Mouse (Mus musculus) heart, adult 2 months (tissue): ENCODE measurements around the gene Tas2r143. TPM values are rescaled to one million over a fixed set of nuclear protein-coding genes. Genes with fewer than 3 reads are reported as not detected.

ENCODE experiments used
- DNase-seq, 2 experiments: peaks; one replicate each; pipeline ENCODE4 v3.0.0; 2021
- H3K27ac ChIP-seq: fragments of 200-600 bp; 2 replicates; pipeline ENCODE4 v1.8.1; 2022
- H3K27me3 ChIP-seq: fragments of 200-500 bp; 2 replicates; pipeline ENCODE4 v1.6.1; 2012; ENCODE audit warnings: mild to moderate bottlenecking, low read length, inconsistent platforms, mixed read lengths; ENCODE audit not compliant: control insufficient read depth, insufficient read depth
- H3K36me3 ChIP-seq: fragments of 200-500 bp; 2 replicates; pipeline ENCODE4 v1.6.1; 2012; ENCODE audit warnings: low read length, inconsistent platforms; ENCODE audit not compliant: control insufficient read depth, insufficient read depth
- H3K4me1 ChIP-seq: fragments of 200-500 bp; 2 replicates; pipeline ENCODE4 v1.6.1; 2011; ENCODE audit warnings: low read length; ENCODE audit not compliant: control insufficient read depth, insufficient read depth
- H3K4me3 ChIP-seq: fragments of 200-600 bp; 2 replicates; pipeline ENCODE4 v1.8.1; 2022
- H3K79me2 ChIP-seq: fragments of 200-500 bp; replicated peaks from 2 replicates; pipeline ENCODE4 v1.6.1; 2012; ENCODE audit warnings: mild to moderate bottlenecking, inconsistent platforms, low read length, moderate library complexity, mixed read lengths; ENCODE audit not compliant: control insufficient read depth, insufficient read depth
- H3K9ac ChIP-seq: fragments of 200-500 bp; 2 replicates; pipeline ENCODE4 v1.6.1; 2012; ENCODE audit warnings: low read depth, mild to moderate bottlenecking, control low read depth, inconsistent platforms, low read length, mixed read lengths
- CTCF ChIP-seq: fragments of 200-600 bp; IDR thresholded peaks from 2 replicates; pipeline ENCODE4 v1.8.1; 2022; ENCODE audit warnings: antibody characterized with exemption, mild to moderate bottlenecking, moderate library complexity
- EP300 ChIP-seq: fragments of 200-500 bp; IDR thresholded peaks from 2 replicates; pipeline ENCODE4 v1.6.1; 2011; ENCODE audit warnings: low read depth, low read length, control low read depth; ENCODE audit not compliant: insufficient read depth
- POLR2A ChIP-seq: fragments of 200-500 bp; IDR thresholded peaks from 2 replicates; pipeline ENCODE4 v1.6.1; 2011; ENCODE audit warnings: mild to moderate bottlenecking, low read depth, low read length, control low read depth; ENCODE audit not compliant: insufficient read depth
- WGBS: fragments of 180-500 bp; shearing (Covaris S2); methylation state at CpG from one replicate; pipeline ENCODE4 v1.1.7; 2018; 5-methylcytosine and 5-hydroxymethylcytosine counted together
- intact Hi-C: fragments of 180-260 bp; cut with DNase I; formaldehyde crosslinking; loops from one replicate; pipeline ENCODE4 v1.15.1; 2025
- polyA plus RNA-seq: library from polyadenylated mRNA; depleted of rRNA; stranded (reverse); fragments of >200 nt; gene quantifications from 2 replicates; pipeline ENCODE4 v1.2.3, GENCODE M21; 2012; rRNA removed
- total RNA-seq, 2 experiments: library from RNA; stranded (reverse); gene quantifications; 2 replicates each; pipeline ENCODE4 v1.2.3; 2021

Gene Tas2r143
- total and polyA plus RNA-seq, 3 experiments, result 0.29 TPM; not detected in 2

GRCm38 (mm10) chr6:42435490-42435889 is 35.5 kb downstream of the Tas2r143 start:
- intact Hi-C loops, result no loop called here
- 85% methylated on average over 2 of the region's 2 CpGs for WGBS

DNA sequence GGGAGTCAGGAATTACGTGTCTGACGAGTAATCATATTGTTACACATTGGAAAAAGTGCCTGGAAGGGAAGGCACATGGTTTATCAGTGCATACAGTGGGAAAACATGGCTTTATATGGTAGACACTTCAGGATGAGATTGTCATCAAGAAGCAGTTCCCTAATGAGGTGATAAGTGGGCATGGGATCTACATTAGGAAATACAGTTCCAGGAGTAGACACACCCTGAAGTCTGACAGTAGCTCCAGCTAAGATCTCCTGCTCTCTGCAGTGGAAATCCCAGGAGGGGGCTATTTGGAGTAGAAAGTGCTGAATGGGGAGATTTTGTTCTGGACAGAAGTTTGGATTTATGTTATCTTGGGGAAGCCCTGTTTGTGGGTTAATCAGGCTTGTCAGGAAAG is 41.4 kb downstream of the Tas2r143 start:
- H3K79me2 ChIP-seq, result no peaks in the 10 kb centered on the region
- H3K36me3 ChIP-seq, result no peaks in the 10 kb centered on the region
- H3K27me3 ChIP-seq, result no peaks in the 10 kb centered on the region
- DNase-seq, result no peak
- no peaks in the 10 kb centered on the region for H3K4me1 ChIP-seq
- TF ChIP-seq POLR2A (no peak), CTCF (no peak), EP300 (no peak)
- no peak overlapping the region for H3K9ac ChIP-seq
- WGBS, result 29% methylated on average over 2 of the region's 2 CpGs
- no peak overlapping the region for H3K4me3 ChIP-seq
- intact Hi-C loops, result no loop called here
- H3K27ac ChIP-seq, result no peak overlapping the region

More at GRCm38 (mm10) chr6:42435490-42435889, 35.5 kb downstream of the Tas2r143 start:
- Histone ChIP-seq H3K9ac (no peak overlapping the region), H3K79me2 (no peaks in the 10 kb centered on the region), H3K27me3 (no peaks in the 10 kb centered on the region), H3K4me3 (no peak overlapping the region), H3K27ac (no peak overlapping the region), H3K4me1 (peaks cover 1% of the 10 kb centered on the region; the same call in 1 of the 2 replicates), H3K36me3 (no peaks in the 10 kb centered on the region)
- TF ChIP-seq CTCF, result no peak
- TF ChIP-seq EP300, result no peak
- no peak for TF ChIP-seq POLR2A
- DNase-seq, result no peak

GRCm38 (mm10) chr6:42444491-42444890 is 44.5 kb downstream of the Tas2r143 start:
- Histone ChIP-seq H3K79me2 (no peaks in the 10 kb centered on the region), H3K4me3 (no peak overlapping the region), H3K27me3 (no peaks in the 10 kb centered on the region), H3K4me1 (no peaks in the 10 kb centered on the region), H3K27ac (no peak overlapping the region), H3K9ac (no peak overlapping the region), H3K36me3 (no peaks in the 10 kb centered on the region)
- TF ChIP-seq POLR2A (no peak), CTCF (no peak), EP300 (no peak)
- intact Hi-C loops, result no loop called here
- DNase-seq, result no peak
- WGBS, result 66% methylated on average over 2 of the region's 2 CpGs

DNA sequence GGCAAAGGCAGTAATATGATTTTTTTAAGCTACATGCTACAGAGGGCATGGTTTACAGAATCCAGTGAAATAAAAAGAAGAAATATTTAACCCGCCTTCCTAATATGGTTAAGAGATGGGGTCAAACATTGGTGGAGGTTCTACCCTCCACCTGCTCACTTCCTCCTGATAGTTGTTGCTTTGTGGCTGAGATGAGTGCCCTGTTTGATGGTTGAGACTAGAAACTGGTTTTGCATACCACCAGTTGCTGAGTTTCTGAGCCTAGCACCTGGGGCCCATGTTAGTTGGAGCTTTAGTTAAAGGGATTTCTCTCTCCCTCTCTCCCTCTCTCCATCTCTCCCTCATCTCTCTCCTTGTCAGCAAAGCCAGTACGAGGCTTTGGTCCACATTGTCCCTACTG is 47.3 kb downstream of the Tas2r143 start:
- no peak for TF ChIP-seq POLR2A
- no peak for TF ChIP-seq CTCF
- TF ChIP-seq EP300, result no peak
- H3K27me3 ChIP-seq, result no peaks in the 10 kb centered on the region
- DNase-seq, result no peak
- no peaks in the 10 kb centered on the region for H3K4me1 ChIP-seq
- H3K36me3 ChIP-seq, result no peaks in the 10 kb centered on the region
- H3K79me2 ChIP-seq, result no peaks in the 10 kb centered on the region
- 76% methylated on average over 2 of the region's 2 CpGs for WGBS
- H3K27ac ChIP-seq, result no peak overlapping the region
- H3K4me3 ChIP-seq, result no peak overlapping the region
- H3K9ac ChIP-seq, result no peak overlapping the region
- intact Hi-C loops, result no loop called here

Other genes with a start within 250 kb of the Tas2r143 start
- not detected for gene Tas2r144, start 184.9 kb upstream of the Tas2r143 start, total RNA-seq
- gene Tas2r144, start 184.9 kb upstream of the Tas2r143 start, polyA plus RNA-seq, result not detected in 2 replicates
- gene Gstk1, start 154.3 kb upstream of the Tas2r143 start, total RNA-seq, result 100 to 1,000 TPM; 139 to 167 TPM
- gene Gstk1, start 154.3 kb upstream of the Tas2r143 start, polyA plus RNA-seq, result 87.1 and 118 TPM in 2 replicates
- under 1 TPM in 1 of 2 experiments, not detected in 1; 0.21 TPM for gene Tmem139, start 138.3 kb upstream of the Tas2r143 start, total RNA-seq
- gene Tmem139, start 138.3 kb upstream of the Tas2r143 start, polyA plus RNA-seq, result 0.15 and 0.33 TPM in 2 replicates
- gene Casp2, start 135.3 kb upstream of the Tas2r143 start, total RNA-seq, result 10 to 100 TPM in 1 of 2 experiments, 1 to 10 TPM in 1; 7.5 to 12.2 TPM
- 12.1 and 18.6 TPM in 2 replicates for gene Casp2, start 135.3 kb upstream of the Tas2r143 start, polyA plus RNA-seq
- 1 to 10 TPM; 4.3 to 4.9 TPM for gene Clcn1, start 113.6 kb upstream of the Tas2r143 start, total RNA-seq
- 12.1 and 20.9 TPM in 2 replicates for gene Clcn1, start 113.6 kb upstream of the Tas2r143 start, polyA plus RNA-seq
- gene Fam131b, start 75.6 kb upstream of the Tas2r143 start, total RNA-seq, result under 1 TPM; 0.60 to 0.61 TPM
- 0.82 and 0.88 TPM in 2 replicates for gene Fam131b, start 75.6 kb upstream of the Tas2r143 start, polyA plus RNA-seq
- 10 to 100 TPM; 45.8 to 60.2 TPM for gene Zyx, start 50.6 kb upstream of the Tas2r143 start, total RNA-seq
- 77.7 and 110 TPM in 2 replicates for gene Zyx, start 50.6 kb upstream of the Tas2r143 start, polyA plus RNA-seq
- gene Epha1, start 27.0 kb upstream of the Tas2r143 start, total RNA-seq, result under 1 TPM; 0.14 to 0.16 TPM
- gene Epha1, start 27.0 kb upstream of the Tas2r143 start, polyA plus RNA-seq, result 0.50 and 0.94 TPM in 2 replicates
- under 1 TPM in 1 of 2 experiments, not detected in 1; 0.27 TPM for gene Tas2r135, start 5.2 kb downstream of the Tas2r143 start, total RNA-seq
- gene Tas2r135, start 5.2 kb downstream of the Tas2r143 start, polyA plus RNA-seq, result not detected in 2 replicates
- gene Tas2r126, start 34.3 kb downstream of the Tas2r143 start, total RNA-seq, result not detected
- gene Tas2r126, start 34.3 kb downstream of the Tas2r143 start, polyA plus RNA-seq, result not detected in 2 replicates
- gene Olfr458, start 65.0 kb downstream of the Tas2r143 start, total RNA-seq, result not detected
- gene Olfr458, start 65.0 kb downstream of the Tas2r143 start, polyA plus RNA-seq, result not detected in 2 replicates
- not detected for gene Olfr457, start 76.1 kb downstream of the Tas2r143 start, total RNA-seq
- gene Olfr457, start 76.1 kb downstream of the Tas2r143 start, polyA plus RNA-seq, result not detected in 2 replicates
- gene Olfr456, start 87.0 kb downstream of the Tas2r143 start, total RNA-seq, result not detected
- not detected in 2 replicates for gene Olfr456, start 87.0 kb downstream of the Tas2r143 start, polyA plus RNA-seq
- not detected for gene Olfr455, start 147.3 kb downstream of the Tas2r143 start, total RNA-seq
- gene Olfr455, start 147.3 kb downstream of the Tas2r143 start, polyA plus RNA-seq, result not detected in 2 replicates
- gene Tcaf3, start 197.5 kb downstream of the Tas2r143 start, total RNA-seq, result not detected
- gene Tcaf3, start 197.5 kb downstream of the Tas2r143 start, polyA plus RNA-seq, result not detected in 2 replicates
- 1 to 10 TPM; 2.7 to 3.6 TPM for gene Tcaf2, start 245.0 kb downstream of the Tas2r143 start, total RNA-seq
- gene Tcaf2, start 245.0 kb downstream of the Tas2r143 start, polyA plus RNA-seq, result 1.1 TPM in 2 replicates